Mouse (Mus musculus) lung, postnatal 0 days (tissue): ENCODE data around the gene Wrap73. TPM values are rescaled to one million over a fixed set of nuclear protein-coding genes. Genes with fewer than 3 reads are reported as not detected.

ENCODE experiments used
- ATAC-seq: fragments of 200-750 bp; cut with Nextera tagmentation; 2 replicates; pipeline ENCODE4 v1.8.0; 2017; ENCODE audit warnings: moderate library complexity
- DNase-seq: peaks from one replicate; pipeline ENCODE4 v3.0.0-alpha.2; 2016; ENCODE audit warnings: low spot score
- H3K27ac ChIP-seq: fragments of 300-500 bp; sonication (generic); 2 replicates; pipeline ENCODE4 v1.5.1; 2014; ENCODE audit warnings: antibody characterized with exemption, mild to moderate bottlenecking, low read length, mixed read lengths
- H3K27me3 ChIP-seq: fragments of 300-500 bp; sonication (generic); replicated peaks from 2 replicates; pipeline ENCODE4 v1.6.1; 2014; ENCODE audit warnings: low read length, mixed read lengths; ENCODE audit not compliant: insufficient read depth
- H3K36me3 ChIP-seq: fragments of 300-500 bp; sonication (generic); 2 replicates; pipeline ENCODE4 v1.6.1; 2014; ENCODE audit warnings: low read length, mixed read lengths; ENCODE audit not compliant: insufficient read depth
- H3K4me1 ChIP-seq: fragments of 300-500 bp; sonication (generic); 2 replicates; pipeline ENCODE4 v1.6.1; 2014; ENCODE audit warnings: antibody characterized with exemption, low read depth, low read length, mixed read lengths; ENCODE audit not compliant: insufficient read depth
- H3K4me2 ChIP-seq: fragments of 300-500 bp; sonication (generic); replicated peaks from 2 replicates; pipeline ENCODE4 v1.6.1; 2014; ENCODE audit warnings: low read depth, mild to moderate bottlenecking, low read length, moderate library complexity, mixed read lengths
- H3K4me3 ChIP-seq: fragments of 300-500 bp; sonication (generic); 2 replicates; pipeline ENCODE4 v1.5.1; 2014; ENCODE audit warnings: low read depth, low read length
- H3K9ac ChIP-seq: fragments of 300-500 bp; sonication (generic); replicated peaks from 2 replicates; pipeline ENCODE4 v1.6.1; 2014; ENCODE audit warnings: low read depth, mild to moderate bottlenecking
- H3K9me3 ChIP-seq: fragments of 300-500 bp; sonication (generic); 2 replicates; pipeline ENCODE4 v1.6.1; 2016; ENCODE audit warnings: low read length, mixed read lengths
- CTCF ChIP-seq: IDR thresholded peaks from 2 replicates; pipeline ENCODE4 v1.5.1; 2016; ENCODE audit warnings: antibody characterized with exemption, mild to moderate bottlenecking
- EP300 ChIP-seq: IDR thresholded peaks from 2 replicates; pipeline ENCODE4 v1.6.1; 2016; ENCODE audit warnings: antibody characterized with exemption, mild to moderate bottlenecking, control low read depth
- WGBS: fragments of 180-500 bp; shearing (Covaris S2); extraction: QIAGEN DNeasy Blood & Tissue Kit; methylation state at CpG from one replicate; pipeline ENCODE4 v1.1.7; 2014; 5-methylcytosine and 5-hydroxymethylcytosine counted together
- polyA plus RNA-seq: library from polyadenylated mRNA; unstranded; fragments of >200 nt; fragmentation: Nextera tagmentation; extraction: Ambion mirVana; gene quantifications from 2 replicates; pipeline ENCODE4 v1.2.1, GENCODE M21; 2015

The Wrap73 gene
- polyA plus RNA-seq, 1 experiment from 2014 or later, result 19.8 TPM

- no peak for TF ChIP-seq EP300
- peak; percentile 99 for TF ChIP-seq CTCF
- Histone ChIP-seq H3K27ac (no peak overlapping the region), H3K27me3 (no peaks in the 10 kb centered on the region), H3K4me3 (no peak overlapping the region), H3K9ac (no peak overlapping the region), H3K9me3 (no peaks in the 10 kb centered on the region), H3K4me1 (peaks cover 9% of the 10 kb centered on the region; the same call in 1 of the 2 replicates), H3K36me3 (peaks cover 25% of the 10 kb centered on the region), H3K4me2 (peak overlapping the region; percentile 81)
- 19% methylated on average over 6 of the region's 6 CpGs for WGBS
- DNase-seq (peak; percentile 69), ATAC-seq (no peak)
Observed at GRCm38 (mm10) chr4:154159002-154159401, 16.8 kb downstream of the Wrap73 start.

DNA sequence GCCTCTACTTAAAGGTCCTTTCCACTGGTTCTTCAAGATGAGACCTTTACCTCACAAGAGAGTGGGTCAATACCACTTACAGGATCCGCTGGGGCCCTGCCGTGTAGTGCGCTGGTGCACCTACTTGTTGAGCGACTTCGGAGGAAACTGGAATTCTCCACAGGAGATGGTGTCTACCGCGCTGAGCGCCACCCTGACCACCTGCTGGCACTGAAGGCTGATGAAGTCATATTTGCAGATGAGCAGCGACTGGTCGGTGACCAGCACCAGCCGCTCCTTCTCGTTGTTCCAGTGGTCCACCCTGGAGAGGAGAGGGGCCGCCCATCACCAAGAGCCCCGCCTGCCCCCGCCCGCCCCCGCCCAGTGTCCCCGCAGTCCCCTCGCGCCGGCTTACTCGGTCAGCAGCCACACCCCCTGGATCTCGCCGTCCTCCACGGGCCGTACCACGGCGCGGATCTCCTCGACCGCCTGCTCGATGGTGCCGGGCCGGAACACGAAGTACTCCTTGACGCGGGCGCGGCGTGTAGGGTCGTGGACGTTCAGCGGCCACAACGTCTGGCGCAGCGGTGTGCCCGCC, 17.9 kb downstream of the Wrap73 start:
- peak overlapping the region; percentile 81 for H3K4me2 ChIP-seq
- peak; percentile 55 for ATAC-seq
- DNase-seq, result peak; percentile 62
- no peaks in the 10 kb centered on the region for H3K27me3 ChIP-seq
- WGBS, result 4% methylated on average over 38 of the region's 47 CpGs
- peak overlapping the region; percentile 91 for H3K4me3 ChIP-seq
- peak overlapping the region; percentile 92 for H3K27ac ChIP-seq
- no peaks in the 10 kb centered on the region for H3K9me3 ChIP-seq
- peaks cover 9% of the 10 kb centered on the region; the same call in 1 of the 2 replicates for H3K4me1 ChIP-seq
- TF ChIP-seq CTCF, result no peak
- TF ChIP-seq EP300, result 0 out of 2 replicates have a peak, but pooled peaks have one; percentile 15
- H3K9ac ChIP-seq, result peak overlapping the region; percentile 68
- peaks cover 25% of the 10 kb centered on the region for H3K36me3 ChIP-seq

GRCm38 (mm10) chr4:154160538-154161390, 18.6 kb downstream of the Wrap73 start, which contains the start of gene Tprgl:
Tprgl (minus strand) TSS chr4:154160666.
- Histone ChIP-seq H3K27ac (peak within 1 kb of the TSS; percentile 92), H3K36me3 (peaks cover 25% of the 10 kb centered on the region), H3K4me3 (peak within 1 kb of the TSS; percentile 91), H3K4me1 (peaks cover 9% of the 10 kb centered on the region; the same call in 1 of the 2 replicates), H3K9ac (peak within 1 kb of the TSS; percentile 68), H3K4me2 (peak within 1 kb of the TSS; percentile 81), H3K27me3 (no peaks in the 10 kb centered on the region), H3K9me3 (no peaks in the 10 kb centered on the region)
- WGBS, result under 1% methylated on average over 67 of the region's 75 CpGs
- TF ChIP-seq CTCF, result peak; percentile 4; the same call in 1 of the 2 replicates
- TF ChIP-seq EP300, result peak; percentile 76
- ATAC-seq, result peak; percentile 98
- peak; percentile 99 for DNase-seq

DNA sequence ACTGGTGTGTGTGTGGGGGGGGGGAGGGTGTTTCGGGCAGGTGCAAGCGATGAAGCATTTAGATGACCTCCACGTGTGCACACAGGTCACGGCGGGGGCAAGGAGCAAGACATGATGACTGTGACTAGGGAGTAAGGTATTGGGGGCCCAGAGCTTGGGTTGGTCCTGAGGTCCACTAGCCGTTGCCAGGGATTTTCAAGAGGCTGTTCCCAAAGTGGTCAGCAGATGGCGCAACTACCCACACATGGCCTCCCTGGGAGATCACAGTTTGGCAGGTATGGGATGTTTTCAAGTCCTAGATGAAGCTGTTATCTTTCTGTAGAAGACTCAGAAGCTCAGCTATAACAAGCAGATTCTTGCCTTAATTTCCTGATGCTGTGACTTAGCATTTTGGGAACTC, 21.1 kb downstream of the Wrap73 start:
- Histone ChIP-seq H3K4me3 (no peak overlapping the region), H3K36me3 (peaks cover 5% of the 10 kb centered on the region; the same call in 1 of the 2 replicates), H3K4me1 (peaks cover 9% of the 10 kb centered on the region; the same call in 1 of the 2 replicates), H3K9me3 (no peaks in the 10 kb centered on the region), H3K9ac (no peak overlapping the region), H3K27ac (no peak overlapping the region), H3K27me3 (no peaks in the 10 kb centered on the region), H3K4me2 (no peak overlapping the region)
- no peak for TF ChIP-seq EP300
- peak; percentile 91 for TF ChIP-seq CTCF
- ATAC-seq (no peak), DNase-seq (peak; percentile 65)
- 13% methylated on average over 7 of the region's 7 CpGs for WGBS

DNA sequence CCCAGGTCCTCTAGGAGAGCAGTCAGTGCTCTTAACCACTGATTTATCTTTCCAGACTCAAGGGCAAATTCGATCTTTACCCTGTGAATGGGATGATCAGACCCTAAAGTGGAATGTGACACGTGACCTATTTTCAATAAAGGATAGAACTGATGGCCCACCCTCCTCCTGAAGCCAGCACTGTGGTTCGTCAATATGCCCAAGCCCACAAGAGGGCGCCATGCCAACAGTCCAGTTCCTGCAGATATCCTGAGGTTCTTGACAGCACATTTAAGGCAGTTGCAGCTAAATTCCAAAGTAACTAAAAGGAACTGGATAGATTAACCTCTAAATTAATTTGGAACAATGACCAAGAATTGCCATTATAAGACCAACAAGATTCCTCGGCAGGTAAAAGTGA, 24.9 kb downstream of the Wrap73 start:
- WGBS, result 20% methylated on average over 5 of the region's 5 CpGs
- DNase-seq, result peak; percentile 71

DNA sequence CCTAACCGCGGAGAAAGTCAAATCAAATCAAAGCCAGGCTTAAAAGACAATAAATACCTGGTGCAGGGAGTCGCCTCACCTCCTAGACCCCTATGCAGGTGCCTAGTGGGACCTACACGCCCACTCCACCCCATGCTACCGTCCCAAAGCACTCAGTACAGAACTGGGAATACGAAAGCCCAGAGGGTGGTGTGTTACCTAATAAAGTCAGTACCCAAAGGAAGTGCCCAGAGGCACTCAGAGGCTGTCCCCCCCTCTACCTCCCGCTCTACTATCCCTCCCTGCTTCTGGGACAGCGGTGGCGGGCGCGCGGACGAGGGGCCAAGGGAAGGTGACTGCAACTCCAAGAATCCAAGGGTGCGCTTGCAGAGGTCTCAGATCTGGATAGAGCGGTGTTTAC, 27.8 kb downstream of the Wrap73 start:
- DNase-seq (no peak), ATAC-seq (peak; percentile 12; the same call in 1 of the 2 replicates)
- WGBS, result 4% methylated on average over 15 of the region's 15 CpGs
- no peak for TF ChIP-seq EP300
- no peak for TF ChIP-seq CTCF
- Histone ChIP-seq H3K9me3 (no peaks in the 10 kb centered on the region), H3K27ac (no peak overlapping the region), H3K27me3 (peaks cover 41% of the 10 kb centered on the region), H3K4me1 (0 out of 2 replicates have a peak, but pooled peaks cover 4% of the 10 kb centered on the region), H3K4me2 (peak overlapping the region; percentile 78), H3K36me3 (no peaks in the 10 kb centered on the region), H3K4me3 (peak overlapping the region; percentile 45), H3K9ac (no peak overlapping the region)

More for the DNA sequence above, 24.9 kb downstream of the Wrap73 start:
- H3K4me3 ChIP-seq, result no peak overlapping the region
- no peak overlapping the region for H3K4me2 ChIP-seq
- 0 out of 2 replicates have a peak, but pooled peaks cover 4% of the 10 kb centered on the region for H3K4me1 ChIP-seq
- TF ChIP-seq CTCF (peak; percentile 87), EP300 (no peak)
- H3K27ac ChIP-seq, result no peak overlapping the region
- peaks cover 36% of the 10 kb centered on the region for H3K27me3 ChIP-seq
- H3K9me3 ChIP-seq, result no peaks in the 10 kb centered on the region
- ATAC-seq, result no peak
- no peak overlapping the region for H3K9ac ChIP-seq
- H3K36me3 ChIP-seq, result no peaks in the 10 kb centered on the region
